Comparison of ENCODE assay signal across 1 mouse cellular context in genomic region chr9:55010588-55011350, GRCm38 (mm10).
TF ChIP-seq lines count a peak whose summit lies in the region.

No protein-coding gene starts in this region.

TF ChIP-seq in MEL, 35 proteins besides CTCF, POLR2A, EP300 and RAD21:
- TF ChIP-seq GATA1 (IDR thresholded peaks at IDR 0.05; ENCODE audit: low read depth, low read length) (no peak), USF2 (IDR thresholded peaks at IDR 0.05; ENCODE audit: borderline replicate concordance in 1 of 2, insufficient read depth in 1 of 2, low read depth in 1 of 2, low read length in 2 of 2) (no peak), CHD1 (IDR thresholded peaks at IDR 0.05; ENCODE audit: low read depth, low read length) (no peak), MAZ (IDR thresholded peaks at IDR 0.05; ENCODE audit: low read depth, low read length) (no peak), MXI1 (IDR thresholded peaks at IDR 0.05; ENCODE audit: low read depth, low read length) (no peak), KAT2A (conservative IDR thresholded peaks at IDR 0.05; ENCODE audit: low read depth, low read length) (no peak), UBTF (IDR thresholded peaks at IDR 0.05; ENCODE audit: borderline replicate concordance, insufficient read depth, low read depth, low read length) (no peak), ZNF384 (IDR thresholded peaks at IDR 0.05; ENCODE audit: low read depth, low read length) (no peak), MYC (IDR thresholded peaks at IDR 0.05; ENCODE audit: low read depth, low read length) (no peak), ELF1 (IDR thresholded peaks at IDR 0.05; ENCODE audit: low read depth, low read length) (no peak), SMC3 (IDR thresholded peaks at IDR 0.05; ENCODE audit: low read depth, low read length) (no peak), TAL1 (IDR thresholded peaks at IDR 0.05; ENCODE audit: low read length) (no peak), ZKSCAN1 (IDR thresholded peaks at IDR 0.05; ENCODE audit: low read depth, low read length) (no peak), POLR2AphosphoS2 (IDR thresholded peaks at IDR 0.05; ENCODE audit: low read length) (no peak), TBP (IDR thresholded peaks at IDR 0.05; ENCODE audit: low read depth, low read length) (no peak), MEF2A (IDR thresholded peaks at IDR 0.05; ENCODE audit: extremely low read depth, insufficient replicate concordance, low read depth, low read length, poor library complexity, severe bottlenecking) (no peak)
TF ChIP-seq in MEL: peak in this region for 0.
